ENCODE assay signal across 9 mouse cellular contexts in the genomic region with DNA sequence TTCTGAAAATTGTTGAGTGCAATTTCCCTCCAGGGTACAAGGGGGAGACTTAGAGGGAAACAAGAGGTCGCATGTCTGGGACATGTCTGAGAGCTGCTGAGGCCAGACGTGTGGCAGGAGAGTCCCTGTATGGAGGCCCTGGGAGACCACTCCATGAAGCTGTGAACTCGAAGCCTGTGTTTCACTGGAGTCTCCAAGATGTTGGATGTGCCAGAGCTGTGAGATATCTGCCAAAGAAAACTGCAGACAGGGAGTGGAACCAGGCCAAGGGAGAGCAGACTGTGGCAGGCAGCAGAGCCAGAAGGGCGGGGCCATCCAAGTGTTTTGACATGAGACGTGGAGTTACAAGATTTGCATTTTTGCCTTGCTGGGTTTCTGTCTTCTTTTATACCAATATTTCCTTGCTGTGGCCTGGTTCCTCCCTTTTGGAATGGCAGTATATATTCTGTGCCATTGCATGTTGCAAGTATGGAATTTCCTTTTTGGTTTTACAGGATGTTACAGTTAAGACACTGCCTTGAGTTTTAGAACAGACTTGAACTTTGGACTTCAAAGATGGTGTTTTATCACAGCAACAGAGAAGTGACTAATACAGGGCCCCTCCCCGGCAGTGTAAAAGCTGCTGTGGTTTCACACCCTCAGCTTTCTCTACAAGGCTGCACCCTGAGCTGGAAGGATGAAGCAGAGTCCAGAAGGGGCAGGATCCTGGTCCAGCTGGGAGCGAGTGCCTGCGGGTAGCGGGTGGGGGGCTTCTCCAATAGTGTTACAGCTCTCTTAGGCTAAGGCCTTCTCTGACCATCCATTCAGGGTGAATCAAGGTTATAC.
A peak's percentile ranks its signal among the peaks of the same experiment; 100 is the strongest.
DNase-seq lines count a peak whose midpoint lies in the region; ATAC-seq and TF ChIP-seq lines count a peak whose summit lies in the region.
"Had no signal": no experiment of that assay in that cellular context is flagged by ENCODE, and none has a peak within 500 bp of the region (broad histone marks: within the 10 kb centered on the region; RNA-seq: fewer than 3 reads in every experiment).

No protein-coding gene starts in this region.

- H3K4me2 ChIP-seq in intestine, embryonic 16.5 days (ENCODE audit: low read depth, low read length) = peak overlapping the region; percentile 25
- H3K4me2 ChIP-seq in stomach, postnatal 0 days (replicated peaks; ENCODE audit: low read depth) = no peak overlapping the region

- ATAC-seq in intestine, embryonic 16.5 days = peak; percentile 99
- ATAC-seq in stomach, postnatal 0 days (ENCODE audit: low FRiP score, low TSS enrichment) = peak; percentile 96
- no peak for ATAC-seq in erythroid progenitor cell, adult 5-6 weeks (replicated peaks; ENCODE audit: low FRiP score, poor library complexity, severe bottlenecking)

- H3K4me3 ChIP-seq in intestine, embryonic 16.5 days (ENCODE audit: low read length) = no peak overlapping the region
- no peak overlapping the region for H3K4me3 ChIP-seq in lung, adult 2 months (replicated peaks; ENCODE audit: extremely low read depth, low read depth, low read length)
- no peak overlapping the region for H3K4me3 ChIP-seq in stomach, postnatal 0 days (ENCODE audit: low read depth, low read length)
- H3K4me3 ChIP-seq: megakaryocyte, embryonic 14.5 days had no signal

- H3K4me1 ChIP-seq in intestine, embryonic 16.5 days (ENCODE audit: control insufficient read depth, insufficient read depth, low read length) = peaks cover 20% of the 10 kb centered on the region
- no peaks in the 10 kb centered on the region for H3K4me1 ChIP-seq in lung, adult 2 months (ENCODE audit: control insufficient read depth, insufficient read depth, low read length)
- peaks cover 4% of the 10 kb centered on the region; the same call in 1 of the 2 replicates for H3K4me1 ChIP-seq in stomach, postnatal 0 days (replicated peaks; ENCODE audit: control insufficient read depth, insufficient read depth)
- H3K4me1 ChIP-seq: megakaryocyte, embryonic 14.5 days had no signal

- 50% methylated on average over 9 of the region's 9 CpGs for WGBS in intestine, embryonic 16.5 days
- WGBS in lung, adult 2 months = 51% methylated on average over 9 of the region's 9 CpGs
- WGBS in stomach, postnatal 0 days = 38% methylated on average over 9 of the region's 9 CpGs

- no peaks in the 10 kb centered on the region for H3K27me3 ChIP-seq in intestine, embryonic 16.5 days (replicated peaks; ENCODE audit: control insufficient read depth, insufficient read depth, low read length)
- H3K27me3 ChIP-seq in stomach, postnatal 0 days (ENCODE audit: control insufficient read depth, insufficient read depth, low read length) = no peaks in the 10 kb centered on the region

- H3K36me3 ChIP-seq in intestine, embryonic 16.5 days (ENCODE audit: control insufficient read depth, insufficient read depth, low read length) = no peaks in the 10 kb centered on the region
- no peaks in the 10 kb centered on the region for H3K36me3 ChIP-seq in stomach, postnatal 0 days (ENCODE audit: control insufficient read depth, insufficient read depth, low read length)

- no peak for TF ChIP-seq POLR2A in lung, adult 2 months (IDR thresholded peaks at IDR 0.05; ENCODE audit: borderline replicate concordance, extremely low read depth, low read depth, low read length)

- 0 out of 2 replicates have a peak, but pooled peaks cover 3% of the 10 kb centered on the region for H3K9me3 ChIP-seq in intestine, embryonic 16.5 days (ENCODE audit: control insufficient read depth, low read length)
- no peaks in the 10 kb centered on the region for H3K9me3 ChIP-seq in stomach, postnatal 0 days (ENCODE audit: control insufficient read depth, low read length)

- H3K9ac ChIP-seq in intestine, embryonic 16.5 days (ENCODE audit: low read depth, low read length) = no peak overlapping the region
- no peak overlapping the region for H3K9ac ChIP-seq in stomach, postnatal 0 days (ENCODE audit: low read length)

- TF ChIP-seq EP300 in stomach, postnatal 0 days (optimal IDR thresholded peaks at IDR 0.05) = no peak

- TF ChIP-seq CTCF in lung, adult 2 months (IDR thresholded peaks at IDR 0.05; ENCODE audit: insufficient read depth, low read length) = no peak
- peak; percentile 6; the same call in 1 of the 2 replicates for TF ChIP-seq CTCF in stomach, postnatal 0 days (IDR thresholded peaks at IDR 0.05; ENCODE audit: low read depth)

- peak overlapping the region; percentile 83 for H3K27ac ChIP-seq in intestine, embryonic 16.5 days (ENCODE audit: low read length)
- H3K27ac ChIP-seq in stomach, postnatal 0 days (replicated peaks) = peak overlapping the region; percentile 70

- peak; percentile 70 to 73 for DNase-seq in cerebellum, postnatal 14 days
- no peak for DNase-seq in cerebellum, adult 8-10 months
- DNase-seq in NIH3T3 (ENCODE audit: low read depth) = peak; percentile 87
- peak; percentile 73 for DNase-seq in gastrocnemius, adult 18-20 months (ENCODE audit: low spot score)
- peak; percentile 34 for DNase-seq in lung, adult 2 months
- peak; percentile 77 for DNase-seq in stomach, postnatal 0 days (ENCODE audit: low spot score)
